Mouse (Mus musculus) left cerebral cortex, adult 2 months (tissue): ENCODE measurements around the gene Rrad. TPM values are rescaled to one million over a fixed set of nuclear protein-coding genes. Genes with fewer than 3 reads are reported as not detected.

Source experiments
- DNase-seq, 2 experiments: peaks; one replicate each; pipeline ENCODE4 v3.0.0; 2021 to 2022; ENCODE audit warnings: low spot score in 2 of 2, mixed read lengths in 1 of 2; ENCODE audit errors: extremely low spot score in 1 of 2
- H3K27ac ChIP-seq: fragments of 200-600 bp; 2 replicates; pipeline ENCODE4 v1.8.1; 2022
- H3K4me3 ChIP-seq: fragments of 200-600 bp; 2 replicates; pipeline ENCODE4 v1.8.1; 2022
- CTCF ChIP-seq: fragments of 200-600 bp; IDR thresholded peaks from 2 replicates; pipeline ENCODE4 v1.8.1; 2022; ENCODE audit warnings: antibody characterized with exemption, mild to moderate bottlenecking, moderate library complexity
- intact Hi-C: fragments of 180-260 bp; cut with DNase I; formaldehyde crosslinking; loops from one replicate; pipeline ENCODE4 v1.15.1; 2025
- total RNA-seq, 2 experiments: library from RNA; stranded (reverse); gene quantifications; 2 replicates each; pipeline ENCODE4 v1.2.3; 2021

Rrad gene
- total RNA-seq, 2 experiments from 2014 or later = 4.0 to 4.4 TPM

DNA sequence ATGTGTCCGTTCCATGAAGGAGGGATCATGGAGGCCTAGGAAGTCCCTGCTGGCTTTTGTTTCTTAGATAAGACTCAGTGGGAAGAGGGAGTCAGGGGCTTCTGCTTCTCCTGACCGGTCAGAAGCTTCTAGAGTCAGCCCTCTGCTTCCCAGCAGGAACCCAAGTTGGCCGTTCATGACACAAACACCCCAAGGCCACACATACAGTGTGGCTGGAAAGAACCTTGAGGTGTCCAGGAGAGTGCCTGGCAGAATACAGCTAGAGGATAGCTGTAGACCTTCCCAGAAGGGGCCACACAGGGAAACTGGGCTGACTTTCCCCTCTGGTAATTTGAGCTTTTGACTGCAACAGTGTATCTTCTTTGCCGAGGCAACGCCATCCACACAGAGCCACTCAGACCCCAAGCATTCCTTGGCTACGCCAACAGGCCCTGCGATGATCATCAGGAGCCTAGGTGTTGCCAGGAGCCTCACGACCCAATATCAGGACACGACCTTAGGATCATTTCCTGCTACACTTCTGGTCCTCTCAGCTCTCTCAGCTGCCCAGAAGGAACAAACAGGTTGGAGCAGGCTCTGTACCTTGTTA lies 2.1 kb upstream of the Rrad start:
- Histone ChIP-seq H3K27ac (no peak overlapping the region; the same call in 1 of the 2 replicates), H3K4me3 (no peak overlapping the region)
- intact Hi-C loops = no loop called here
- peak in 1 of 2 experiments; percentile 6 for DNase-seq
- no peak for TF ChIP-seq CTCF

DNA sequence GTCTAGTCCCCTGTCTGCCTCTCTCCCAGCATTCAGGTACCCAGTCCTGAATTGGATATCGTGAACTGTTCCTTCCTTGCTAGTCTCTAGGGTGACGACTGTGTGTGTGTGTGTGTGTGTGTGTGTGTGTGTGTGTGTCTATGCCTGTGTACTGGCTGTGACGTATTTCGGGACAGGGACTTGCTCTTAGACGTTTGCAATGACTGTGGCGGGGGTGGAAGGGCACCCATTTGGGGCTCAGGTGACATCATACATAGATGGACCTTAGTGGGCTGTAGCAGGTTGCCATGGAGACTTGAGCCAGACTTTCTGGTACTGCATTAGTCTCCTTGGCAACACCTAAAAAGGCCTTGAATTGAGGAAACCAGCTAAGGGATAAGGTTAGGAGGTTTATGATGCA lies 1.4 kb upstream of the Rrad start:
- H3K27ac ChIP-seq = peak overlapping the region; percentile 54; the same call in 1 of the 2 replicates
- intact Hi-C loops = no loop called here
- no peak for TF ChIP-seq CTCF
- DNase-seq = peak; percentile 36 to 41
- no peak overlapping the region for H3K4me3 ChIP-seq

DNA sequence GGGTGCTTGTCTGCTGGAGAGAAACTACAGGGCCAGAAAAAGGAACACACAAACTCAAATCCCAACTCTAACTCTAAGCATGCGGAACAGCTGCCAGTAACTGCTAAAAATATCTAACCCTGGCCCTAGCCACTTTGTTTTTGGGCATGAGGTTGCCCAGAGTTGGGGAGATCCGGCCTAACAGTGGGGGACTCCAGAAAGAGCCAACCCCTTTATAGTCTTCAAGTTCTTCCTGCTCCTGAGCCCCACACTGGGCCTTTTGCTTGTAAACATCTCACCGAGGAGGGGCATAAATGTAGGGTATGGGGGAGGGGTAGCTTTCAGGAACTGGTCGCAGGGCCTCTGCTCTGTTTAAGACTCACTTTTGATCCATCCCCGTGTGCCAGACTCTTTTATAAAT lies 848 bp upstream of the Rrad start:
- TF ChIP-seq CTCF = no peak
- no peak for DNase-seq
- Histone ChIP-seq H3K27ac (peak overlapping the region; percentile 54; the same call in 1 of the 2 replicates), H3K4me3 (no peak overlapping the region)
- intact Hi-C loops = no loop called here

DNA sequence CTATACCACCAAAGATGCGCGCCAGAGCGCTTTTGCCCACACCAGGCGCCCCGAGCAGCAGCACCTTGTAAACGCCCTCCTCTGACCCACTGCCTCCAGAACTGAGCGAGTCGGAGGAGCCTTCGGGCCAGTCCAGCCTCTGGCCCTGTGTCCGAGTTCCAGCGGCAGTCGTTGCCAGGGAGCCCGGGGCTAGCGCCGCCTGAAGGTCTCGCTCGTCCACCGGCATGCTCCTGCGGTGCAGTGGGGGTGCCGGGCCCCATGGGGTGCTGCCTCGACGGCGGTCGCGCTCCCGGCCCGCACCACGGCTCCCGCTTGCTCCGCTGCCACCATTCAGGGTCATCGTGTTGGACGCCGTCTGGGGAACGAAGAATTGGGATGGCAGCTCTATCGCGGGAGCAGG lies 553 bp downstream of the Rrad start:
- Histone ChIP-seq H3K4me3 (peak overlapping the region; percentile 35), H3K27ac (no peak overlapping the region)
- TF ChIP-seq CTCF = no peak
- no peak for DNase-seq
- intact Hi-C loops = no loop called here

DNA sequence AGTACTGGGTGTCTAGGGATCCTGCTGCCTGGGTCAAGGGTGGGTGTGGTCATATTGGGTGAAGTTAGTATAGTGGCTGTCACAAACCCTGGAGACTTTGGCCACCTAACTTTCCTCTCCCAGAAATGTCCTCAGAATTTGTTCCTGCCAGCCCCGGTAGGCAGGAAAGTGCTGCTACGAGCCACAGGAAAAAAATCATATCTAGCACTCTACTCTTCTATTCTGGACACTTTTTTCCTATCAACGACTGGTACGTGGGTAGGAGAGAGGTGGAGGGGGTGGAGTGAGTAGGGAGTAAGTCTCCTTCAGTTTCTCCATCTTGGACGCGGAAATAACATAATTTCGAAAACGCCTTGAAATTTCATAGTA lies 1.0 kb downstream of the Rrad start:
- no peak overlapping the region for H3K4me3 ChIP-seq
- H3K27ac ChIP-seq = no peak overlapping the region
- DNase-seq = no peak
- no peak for TF ChIP-seq CTCF
- intact Hi-C loops = no loop called here

DNA sequence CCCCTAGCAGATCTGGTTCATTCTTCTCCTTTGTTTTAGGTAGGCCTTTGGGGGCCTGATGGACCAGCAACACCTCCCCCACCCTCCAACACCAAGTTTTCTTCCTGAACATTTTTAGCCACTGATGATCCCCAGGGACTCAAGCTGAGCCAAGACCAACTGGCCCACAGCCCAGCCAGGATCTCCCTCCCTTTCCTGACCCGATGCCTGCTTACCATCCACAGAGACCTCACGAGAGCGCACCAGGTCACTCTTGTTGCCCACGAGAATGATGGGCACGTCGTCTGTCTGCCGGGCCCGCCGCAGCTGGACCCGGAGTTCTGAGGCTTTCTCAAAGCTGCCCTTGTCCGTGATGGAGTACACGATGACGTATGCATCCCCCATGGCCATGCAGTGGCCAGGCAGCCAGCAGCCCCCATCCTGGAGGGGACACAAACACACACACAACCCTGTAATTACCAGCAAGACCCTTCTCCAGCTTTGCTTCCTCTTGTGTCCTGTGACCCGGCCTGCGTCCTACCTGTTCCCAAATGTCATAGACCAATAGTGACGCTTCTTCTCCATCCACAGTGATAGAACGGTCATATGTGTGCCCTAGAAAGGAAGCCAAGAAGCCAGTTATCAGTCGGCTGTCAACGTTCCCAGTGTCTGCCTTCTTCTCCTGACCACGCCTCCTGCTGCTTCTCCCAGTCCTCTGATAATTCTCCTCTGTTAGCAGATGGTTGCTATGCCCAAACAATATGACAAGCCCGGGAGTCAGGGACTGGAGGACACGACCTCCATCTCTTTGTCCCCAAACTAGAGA lies 1.6 kb downstream of the Rrad start:
- DNase-seq = no peak
- TF ChIP-seq CTCF = no peak
- intact Hi-C loops = no loop called here
- Histone ChIP-seq H3K4me3 (no peak overlapping the region), H3K27ac (no peak overlapping the region)

DNA sequence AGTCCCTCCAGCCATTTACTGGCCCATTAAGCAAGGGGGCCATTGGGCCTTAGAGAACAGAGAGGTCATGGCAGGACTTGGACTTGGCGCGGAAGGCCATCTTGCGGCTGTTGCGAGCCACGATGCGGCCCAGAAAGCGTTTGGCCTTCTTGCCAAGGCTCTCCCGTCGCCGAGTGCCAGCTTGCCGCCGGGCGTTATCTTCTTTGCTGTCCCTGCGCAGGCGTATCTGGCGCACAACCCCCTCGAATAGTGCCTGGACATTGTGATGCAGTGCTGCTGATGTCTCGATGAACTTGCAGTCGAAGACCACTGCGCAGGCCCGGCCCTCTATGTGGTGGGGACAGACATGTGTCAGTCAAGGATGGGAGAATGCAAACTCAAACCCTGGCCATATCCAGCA lies 2.7 kb downstream of the Rrad start:
- intact Hi-C loops = no loop called here
- no peak for TF ChIP-seq CTCF
- DNase-seq = no peak
- Histone ChIP-seq H3K27ac (no peak overlapping the region), H3K4me3 (no peak overlapping the region)

DNA sequence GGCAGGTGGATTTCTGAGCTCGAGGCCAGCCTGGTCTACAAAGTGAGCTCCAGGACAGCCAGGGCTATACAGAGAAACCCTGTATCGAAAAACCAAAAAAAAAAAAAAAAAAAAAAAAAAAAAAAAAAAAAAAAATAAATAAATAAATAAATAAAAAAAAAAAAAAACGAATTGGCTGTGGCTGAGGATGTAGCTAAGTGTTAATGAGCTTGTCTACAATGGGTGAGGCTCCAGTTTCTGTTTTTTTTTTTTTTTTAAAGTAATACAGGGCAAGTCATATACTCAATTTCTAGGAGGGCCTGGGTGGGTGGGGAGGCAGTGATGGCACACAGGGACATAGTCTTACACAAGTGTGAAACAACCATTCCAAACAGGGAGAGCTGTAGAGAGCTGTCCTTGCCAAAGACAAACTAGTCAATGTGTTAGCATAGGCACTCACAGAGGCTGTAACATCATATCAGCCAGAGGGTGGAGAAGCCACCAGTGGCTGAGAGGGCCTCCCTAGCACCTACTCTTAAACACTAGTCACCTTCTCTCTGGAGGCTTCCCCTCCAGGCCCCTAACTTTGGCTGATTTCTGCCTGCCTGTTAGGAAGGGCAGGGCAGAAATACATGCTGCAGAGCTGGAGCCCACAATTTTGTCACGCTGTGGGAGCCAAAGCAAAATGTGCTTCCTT lies 3.9 kb downstream of the Rrad start:
- no peak for TF ChIP-seq CTCF
- intact Hi-C loops = no loop called here
- no peak overlapping the region for H3K27ac ChIP-seq
- DNase-seq = no peak
- H3K4me3 ChIP-seq = no peak overlapping the region

DNA sequence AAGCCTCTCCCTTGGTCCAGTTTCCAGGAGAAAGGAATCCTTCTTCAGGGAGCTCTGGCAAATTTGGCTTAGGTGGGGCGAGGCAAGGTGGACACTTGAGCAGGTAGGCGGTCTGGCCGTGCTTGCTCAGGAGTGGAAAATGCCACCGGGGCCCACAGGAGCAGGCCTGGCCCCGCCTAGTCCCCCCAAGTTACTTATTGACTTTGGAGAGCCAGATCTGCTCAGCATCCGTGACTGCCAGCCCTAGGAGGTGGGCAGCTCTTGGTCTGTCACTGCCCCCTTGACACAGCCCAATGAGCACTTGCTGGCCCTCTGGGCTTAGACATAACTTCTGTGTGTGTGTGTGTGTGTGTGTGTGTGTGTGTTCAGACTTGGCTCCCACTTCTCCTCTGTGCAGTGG lies 7.0 kb downstream of the Rrad start, which contains the start of gene Cdh16:
Gene Cdh16 (minus strand): TSS at position 236 of the 400 bp plus-strand sequence.
- intact Hi-C loops = no loop called here
- TF ChIP-seq CTCF = no peak
- Histone ChIP-seq H3K4me3 (no peak within 1 kb of the TSS), H3K27ac (no peak within 1 kb of the TSS)
- no peak for DNase-seq

DNA sequence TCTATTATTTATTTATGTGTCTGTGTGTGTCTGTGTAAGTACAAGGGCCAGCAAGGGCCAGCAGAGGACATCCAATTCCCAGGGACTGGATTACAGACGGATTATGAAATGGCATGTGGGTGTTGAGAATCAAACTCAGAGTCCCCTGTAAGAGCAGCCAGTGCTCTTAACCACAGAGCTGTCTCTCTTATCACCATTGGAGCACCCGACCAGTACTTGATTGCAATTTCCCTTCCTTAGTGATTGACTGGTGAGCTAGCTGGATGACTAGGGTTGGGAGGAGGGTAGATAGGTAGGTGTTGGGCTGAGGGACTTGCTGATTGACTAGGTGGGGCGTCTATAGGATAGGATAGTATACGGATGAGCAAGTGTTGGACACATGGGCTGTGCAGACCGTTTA lies 10.4 kb downstream of the Rrad start:
- intact Hi-C loops = no loop called here
- Histone ChIP-seq H3K4me3 (no peak overlapping the region), H3K27ac (no peak overlapping the region)
- DNase-seq = no peak
- TF ChIP-seq CTCF = no peak

DNA sequence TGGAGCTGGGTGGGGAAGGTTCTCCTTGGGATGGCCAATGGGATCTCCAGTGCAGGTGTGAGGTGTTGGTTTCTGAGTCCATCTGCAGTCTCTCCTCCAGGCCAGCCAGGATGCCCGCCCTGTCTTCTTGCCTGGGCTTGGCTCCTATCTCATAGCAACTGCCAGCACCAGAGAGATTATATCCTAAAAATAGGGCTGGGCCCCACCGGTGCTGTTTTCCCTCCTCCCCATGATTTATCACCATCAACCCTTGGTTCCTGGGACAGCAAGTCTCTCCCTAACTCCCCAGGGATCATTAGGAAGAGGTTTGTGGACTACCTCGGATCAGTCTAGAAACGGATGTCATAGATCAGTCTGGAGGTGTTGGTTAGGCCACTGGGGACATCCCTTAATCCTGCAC lies 18.0 kb downstream of the Rrad start:
- intact Hi-C loops = no loop called here
- H3K4me3 ChIP-seq = no peak overlapping the region
- no peak for DNase-seq
- H3K27ac ChIP-seq = no peak overlapping the region
- no peak for TF ChIP-seq CTCF

DNA sequence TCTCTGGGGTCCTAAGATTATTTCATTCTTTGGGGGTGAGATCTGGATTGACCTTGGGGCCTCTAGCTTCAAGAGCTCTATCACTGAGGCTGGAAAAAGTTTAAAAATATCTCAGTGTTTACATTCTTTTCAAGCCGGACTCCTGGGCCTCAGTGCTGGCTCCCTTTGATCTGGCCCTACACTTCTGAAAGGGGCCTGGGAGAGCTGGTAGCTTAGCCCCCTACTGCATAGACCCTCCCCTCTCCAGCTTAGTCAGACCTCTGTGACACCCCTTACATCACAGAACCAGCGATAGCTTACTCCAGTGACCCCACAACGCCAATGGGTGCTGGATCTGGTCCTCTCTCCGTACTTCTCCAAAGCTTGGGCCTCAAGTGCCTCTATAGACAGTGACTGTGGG lies 19.5 kb downstream of the Rrad start:
- TF ChIP-seq CTCF = no peak
- Histone ChIP-seq H3K4me3 (no peak overlapping the region), H3K27ac (no peak overlapping the region)
- no peak for DNase-seq
- intact Hi-C loops = no loop called here
